Mouse (Mus musculus) lung, postnatal 36 days (tissue): Measurements from ENCODE around the gene Yipf4.
"Not testable (repeated sequence)": the region's sequence is repeated elsewhere in the genome, so short reads cannot be mapped to it uniquely, and the experiment has no call there.

ENCODE experiments used
- DNase-seq: peaks from one replicate; pipeline ENCODE4 v3.0.0; 2022; ENCODE audit warnings: mixed read lengths

The Yipf4 gene

DNA sequence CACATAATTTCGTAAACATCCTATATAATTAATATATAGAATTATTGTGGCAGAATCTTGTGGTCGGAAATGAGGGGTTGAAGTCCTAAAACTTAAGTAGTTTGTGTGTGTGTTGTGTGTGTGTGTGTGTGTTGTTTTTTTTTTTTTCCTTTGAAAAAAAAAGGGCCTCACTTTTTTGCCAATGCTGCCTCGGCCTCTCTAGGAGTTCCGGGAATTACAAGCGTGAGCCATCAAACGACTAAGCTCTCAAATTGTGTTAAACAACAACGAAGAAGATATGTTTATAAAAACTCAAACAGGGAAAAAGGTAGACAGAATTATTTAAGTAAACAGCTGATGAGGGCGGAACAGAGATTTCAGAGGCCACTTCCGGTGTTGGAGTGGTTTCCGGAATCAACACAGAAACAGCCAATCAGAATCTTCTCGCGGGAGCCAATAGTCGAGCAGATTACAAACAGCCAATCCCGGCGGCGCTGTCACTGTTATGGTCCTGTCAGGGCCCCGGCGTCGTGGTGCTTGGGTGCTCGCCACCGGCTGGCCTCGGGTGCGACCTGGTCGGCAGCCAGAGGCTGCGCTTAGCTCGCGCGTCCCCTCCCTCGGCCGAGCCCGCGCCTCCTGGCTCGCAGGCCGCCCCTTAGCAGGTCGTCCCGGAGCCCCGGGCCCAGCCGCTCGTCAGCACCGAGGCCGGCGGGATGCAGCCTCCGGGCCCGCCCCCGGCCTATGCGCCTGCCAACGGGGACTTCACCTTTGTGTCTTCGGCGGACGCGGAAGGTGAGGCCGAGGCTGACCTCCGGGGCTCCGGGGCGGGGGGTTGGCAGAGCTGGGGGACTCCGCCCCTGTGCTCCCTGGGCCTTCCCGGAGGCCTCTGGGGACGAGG is at the start of gene Yipf4:
Gene Yipf4 (plus strand): TSS at position 470 of the 877 bp plus-strand sequence.
- DNase-seq = peak; percentile 99

DNA sequence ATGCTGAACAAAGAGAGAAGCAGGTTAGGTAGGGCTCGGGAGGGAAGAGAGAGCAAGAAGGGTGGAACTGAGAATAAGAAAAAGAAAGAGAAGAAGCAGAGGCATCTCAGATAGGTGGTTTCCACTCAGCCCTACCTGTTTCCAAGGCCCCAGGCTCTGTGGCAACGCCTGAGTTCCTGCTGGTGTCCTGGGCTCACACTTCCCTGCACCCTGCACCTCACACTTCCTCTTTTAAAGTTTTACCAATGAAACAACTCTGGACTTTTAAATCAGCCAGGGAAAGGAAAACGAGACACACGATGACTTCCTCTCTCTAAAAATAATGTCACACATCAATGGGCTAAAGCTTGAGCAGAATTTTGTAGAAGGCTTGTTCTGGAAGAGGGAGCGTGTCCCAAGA is 48.8 kb upstream of the Yipf4 start:
- no peak for DNase-seq

DNA sequence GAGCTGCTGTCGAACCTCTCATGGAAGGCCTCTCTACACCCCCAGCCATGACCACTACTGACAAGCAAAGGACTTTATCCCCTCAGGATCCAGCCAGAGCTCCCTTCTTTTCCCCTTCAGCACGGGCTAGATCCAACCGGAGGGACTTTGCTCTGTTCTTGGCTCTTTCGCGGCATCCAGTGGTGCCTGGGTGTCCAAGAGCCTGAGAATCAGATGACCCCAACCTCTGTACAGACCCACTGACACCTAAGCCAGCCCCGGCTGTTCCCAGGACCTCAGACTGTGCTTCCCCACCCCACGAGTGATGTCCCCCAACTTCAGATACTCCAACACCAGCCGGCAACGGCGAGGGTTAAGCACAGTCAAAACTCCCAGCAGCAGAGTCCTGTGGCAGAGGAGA is 39.5 kb upstream of the Yipf4 start:
- DNase-seq = no peak

DNA sequence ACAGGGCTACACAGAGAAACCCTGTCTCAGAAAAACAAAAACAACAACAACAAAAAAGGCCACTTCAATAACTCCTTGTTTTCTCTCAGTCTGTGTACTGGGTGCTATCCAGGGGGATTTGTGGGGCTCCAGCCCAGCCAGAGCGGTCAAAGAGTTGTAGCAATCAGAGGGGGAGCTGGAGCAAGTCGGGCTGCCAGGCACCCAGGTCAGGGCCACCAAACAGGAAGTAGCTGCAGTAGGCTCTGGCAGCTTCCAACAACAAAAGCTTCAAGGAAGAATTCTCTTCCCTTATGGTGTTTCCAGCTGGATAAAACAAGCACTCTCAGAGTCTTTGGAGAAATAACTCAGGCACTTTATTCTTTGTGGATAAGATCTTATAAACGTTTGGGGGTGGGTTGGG is 35.4 kb upstream of the Yipf4 start:
- DNase-seq = no peak

DNA sequence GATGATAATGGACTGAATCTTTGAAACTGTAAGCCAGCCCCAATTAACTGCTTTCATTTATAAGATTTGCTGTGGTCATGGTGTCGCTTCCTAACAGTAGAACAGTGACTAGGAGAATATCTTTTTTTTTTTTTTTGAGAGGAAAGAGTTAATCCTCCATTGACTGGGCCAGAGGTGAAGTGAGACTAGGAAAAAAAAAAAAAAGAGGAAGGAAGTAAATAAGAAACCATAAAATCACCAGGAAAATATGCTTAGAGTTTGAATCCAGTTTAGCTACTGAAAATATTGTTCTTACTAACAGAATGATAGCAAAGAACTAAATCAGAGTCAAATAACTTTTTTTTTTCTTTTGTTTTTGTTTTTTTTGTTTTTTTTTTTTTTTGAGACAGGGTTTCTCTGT is 34.6 kb upstream of the Yipf4 start:
- no peak for DNase-seq

DNA sequence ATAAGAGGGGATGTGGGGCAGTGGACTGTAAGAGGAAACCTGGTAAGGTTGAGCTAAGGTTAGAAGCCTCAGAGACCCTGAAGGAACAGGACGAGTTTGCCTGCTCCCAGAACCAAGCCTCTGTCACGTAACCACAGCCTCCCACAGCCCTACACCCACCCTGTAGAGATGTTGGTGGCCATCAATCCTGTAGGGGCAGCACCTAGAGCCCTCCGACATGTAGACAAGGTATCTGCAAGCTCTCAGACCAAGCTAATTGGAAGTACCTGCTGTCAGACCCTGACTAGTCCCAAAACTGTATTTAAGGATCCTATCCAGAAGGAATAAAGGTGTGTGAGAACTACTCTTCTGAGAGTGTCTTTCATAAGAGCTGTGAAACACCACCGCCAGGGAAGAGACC is 33.9 kb upstream of the Yipf4 start:
- no peak for DNase-seq

DNA sequence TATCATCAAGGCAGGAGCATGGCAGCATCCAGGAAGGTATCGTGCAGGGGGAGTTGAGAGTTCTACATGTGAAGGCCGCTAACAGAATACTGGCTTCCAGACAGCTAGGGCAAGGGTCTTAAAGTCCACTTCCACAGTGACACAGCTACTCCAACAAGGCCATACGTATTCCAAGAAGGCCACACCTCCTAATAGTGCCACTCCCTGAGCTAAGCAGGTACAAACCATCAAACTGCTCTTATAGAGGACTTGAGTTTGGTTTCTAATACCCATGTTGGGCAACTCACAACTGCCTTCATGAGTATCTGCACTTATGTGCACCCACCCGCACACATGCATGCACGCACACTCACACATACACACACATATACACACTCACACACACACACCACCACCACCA is 32.5 kb upstream of the Yipf4 start:
- no peak for DNase-seq

DNA sequence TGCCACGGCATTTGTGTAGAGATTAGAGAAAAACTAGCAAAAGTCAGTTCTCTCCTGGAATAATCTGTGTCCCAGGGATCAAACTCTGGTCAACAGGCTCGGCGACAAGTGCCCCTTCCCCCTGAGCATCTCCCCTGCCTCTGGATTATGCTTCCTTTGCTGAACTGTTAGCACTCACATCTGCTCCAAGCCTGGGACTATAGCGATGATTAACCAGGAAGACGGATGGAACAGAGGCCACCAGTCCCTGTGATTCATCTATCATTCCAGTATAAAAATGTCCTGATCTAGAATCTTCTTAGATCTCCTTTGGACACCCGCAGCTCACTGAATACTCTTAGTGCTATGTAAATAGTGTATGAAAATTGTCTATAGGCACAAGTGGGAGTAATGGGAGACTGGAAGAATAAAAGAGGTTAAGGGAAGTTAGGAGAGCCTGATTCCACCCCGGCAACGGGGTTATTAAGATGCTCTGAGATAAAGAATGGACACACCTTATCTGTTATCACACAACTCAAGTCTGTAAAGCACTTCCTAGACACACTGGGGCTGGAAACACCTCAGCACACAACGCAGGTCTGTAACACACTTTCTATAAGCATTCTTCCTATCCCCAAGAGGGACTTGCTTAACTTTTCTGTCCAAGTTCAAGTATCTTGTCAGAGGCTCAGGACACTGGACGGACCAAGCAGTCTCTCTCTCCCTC is 31.2 kb upstream of the Yipf4 start:
- DNase-seq = no peak

DNA sequence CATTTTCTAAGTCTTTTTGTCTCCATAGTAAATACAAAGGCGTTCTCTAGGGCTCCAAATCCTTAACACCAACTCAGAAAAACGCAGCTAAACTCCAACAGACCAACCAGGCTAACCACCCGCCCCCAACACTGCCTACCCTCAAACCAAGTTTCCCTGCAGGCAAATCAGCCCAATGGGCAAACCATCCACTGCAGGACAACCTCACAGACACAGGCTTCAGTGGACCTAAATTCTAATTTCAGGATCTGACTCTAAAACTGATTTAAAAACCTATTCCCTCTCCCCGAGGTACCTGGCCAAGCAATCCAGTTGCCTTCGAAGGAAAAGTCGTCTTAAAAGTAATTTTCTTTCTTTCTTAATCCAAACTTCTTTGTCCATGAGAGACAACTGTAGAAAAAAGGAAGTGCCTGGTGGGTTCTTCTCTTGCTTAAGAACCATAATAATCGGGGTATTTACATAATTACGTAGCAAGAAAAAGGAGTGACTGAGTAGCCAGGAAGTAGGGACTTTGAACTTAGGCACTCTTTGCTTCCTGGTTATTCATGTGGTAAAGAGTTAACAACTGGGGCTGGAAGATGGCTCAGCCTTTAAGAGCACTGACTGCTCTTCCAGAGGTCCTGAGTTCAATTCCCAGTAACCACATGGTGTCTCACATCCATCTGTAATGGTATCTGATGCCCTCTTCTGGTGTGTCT is 30.4 kb upstream of the Yipf4 start, which contains the start of gene Nlrc4:
Gene Nlrc4 (minus strand): TSS at position 432 of the 698 bp plus-strand sequence.
- peak; percentile 28 for DNase-seq

DNA sequence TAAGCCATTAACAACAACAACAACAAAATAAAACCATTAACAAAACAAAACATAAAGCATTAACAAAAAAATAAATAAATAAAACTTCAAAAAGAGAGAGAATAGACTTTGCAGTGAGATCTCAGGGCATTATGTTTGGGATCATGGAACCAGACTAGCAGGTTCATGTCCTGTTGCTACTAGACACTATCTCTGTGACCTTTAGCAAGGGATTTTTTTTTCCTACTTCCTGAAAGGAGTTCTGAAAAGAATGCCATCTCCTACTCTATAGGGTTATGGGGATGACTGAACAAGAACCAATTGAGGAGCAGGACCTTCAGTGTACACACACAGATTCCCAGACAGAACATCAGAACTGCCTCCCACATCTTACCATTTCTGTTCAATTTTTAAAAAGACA is 25.8 kb upstream of the Yipf4 start:
- DNase-seq = no peak

DNA sequence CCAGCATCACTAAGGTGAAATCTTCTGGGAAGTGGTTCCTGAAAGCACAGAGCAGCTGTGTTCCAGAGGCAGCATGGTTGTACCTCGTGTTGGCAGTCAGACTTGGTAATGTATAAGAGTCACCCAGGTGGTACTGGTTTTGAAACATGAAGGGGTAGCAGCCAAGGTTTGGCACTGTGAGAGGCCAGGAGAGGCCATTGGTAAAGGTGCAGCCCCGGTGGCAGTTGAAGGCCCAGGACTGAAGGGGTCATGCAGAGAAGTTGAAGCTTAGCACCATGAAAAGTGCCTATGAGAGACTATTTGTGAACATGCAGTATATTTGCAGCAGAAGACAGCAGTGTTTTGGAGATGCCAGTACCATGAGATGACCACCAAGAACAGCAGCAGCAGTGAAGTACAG is 21.3 kb upstream of the Yipf4 start:
- DNase-seq = not testable (repeated sequence)

DNA sequence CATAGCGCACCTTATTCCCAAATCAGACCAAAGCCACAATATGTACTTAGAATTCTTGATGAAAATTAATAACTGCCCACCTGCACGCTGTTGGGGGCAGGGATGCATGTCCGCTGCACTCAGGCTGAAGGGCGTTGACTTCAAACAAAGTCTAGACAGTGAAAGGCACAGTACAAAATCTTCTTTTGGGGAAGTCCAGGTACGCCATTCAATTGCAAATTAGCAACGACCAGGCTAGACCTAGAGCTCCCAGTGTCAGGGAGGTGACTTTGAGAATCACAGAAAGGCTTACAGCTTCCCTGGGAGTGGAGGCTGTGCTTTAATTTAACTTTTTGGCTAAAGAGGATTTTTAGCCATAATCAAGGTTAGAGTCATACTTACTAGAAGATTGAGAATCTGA is 19.2 kb upstream of the Yipf4 start:
- not testable (repeated sequence) for DNase-seq

DNA sequence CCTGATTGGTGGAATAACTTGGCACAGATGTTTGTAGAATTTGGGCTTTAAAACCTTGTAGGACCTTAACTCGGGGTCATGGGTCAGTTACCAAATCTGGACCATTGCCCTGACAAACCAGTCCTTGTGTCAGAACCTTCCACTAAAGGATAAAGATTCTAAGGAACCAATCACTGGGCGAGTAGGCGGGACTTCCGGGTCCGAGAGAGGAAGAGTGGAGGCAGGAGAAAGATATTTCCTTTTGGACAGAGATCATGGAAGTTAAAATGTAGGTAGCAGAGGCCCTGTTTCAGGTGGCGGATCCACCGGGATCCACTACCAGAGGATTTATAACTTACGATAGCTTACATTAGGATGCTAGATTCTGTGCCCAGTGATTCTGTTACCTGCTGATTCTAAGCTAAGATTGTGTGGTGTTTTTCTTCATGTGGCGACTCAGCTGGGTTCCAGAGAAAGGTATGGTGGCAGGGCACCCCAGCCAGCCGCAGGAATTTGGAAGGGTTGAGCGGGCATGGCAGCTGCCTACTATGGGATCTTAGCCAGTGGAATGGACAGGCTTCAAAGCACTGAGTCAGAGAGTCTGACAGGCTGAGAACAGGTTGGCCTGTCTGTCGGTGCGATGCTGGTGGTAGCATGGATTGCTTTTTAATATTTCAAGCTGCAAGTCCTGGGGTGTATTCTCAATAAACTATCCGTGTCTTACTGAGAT is 8.8 kb upstream of the Yipf4 start:
- DNase-seq = no peak

DNA sequence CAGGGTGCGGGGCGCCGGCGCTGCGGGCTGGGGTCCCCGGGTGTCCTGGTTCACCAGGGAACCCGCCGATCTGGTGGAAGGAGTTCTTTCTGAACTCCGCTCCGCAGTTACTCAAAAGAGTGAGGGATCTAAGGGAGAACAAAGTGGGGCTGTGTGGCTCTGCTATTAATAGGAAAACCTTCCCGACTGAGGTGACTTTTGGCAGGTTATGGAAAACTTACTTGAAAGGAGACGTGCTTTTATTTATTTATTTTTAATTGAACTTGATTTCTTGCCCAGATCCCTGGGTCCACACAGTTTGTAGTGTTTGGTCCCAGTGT is 568 bp downstream of the Yipf4 start:
- DNase-seq = no peak

DNA sequence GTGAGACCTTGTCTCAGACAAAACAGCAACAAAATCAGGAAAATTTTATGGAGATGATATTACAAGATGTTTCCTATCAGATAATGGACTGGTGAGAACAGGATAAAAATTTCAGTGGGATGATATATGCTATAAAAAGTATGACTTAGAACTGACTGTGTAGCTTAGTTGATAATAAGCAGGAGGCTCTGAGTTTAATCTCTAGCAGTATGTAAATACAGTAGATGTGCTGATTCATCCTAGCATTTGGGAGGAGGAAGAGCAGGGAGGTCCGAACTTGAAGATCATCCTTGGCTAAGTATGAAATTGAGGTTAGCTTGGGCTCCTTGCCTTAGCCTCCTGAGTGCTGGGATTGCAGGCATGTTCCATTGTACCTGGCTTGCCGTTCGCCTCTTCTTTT is 2.3 kb downstream of the Yipf4 start:
- no peak for DNase-seq

DNA sequence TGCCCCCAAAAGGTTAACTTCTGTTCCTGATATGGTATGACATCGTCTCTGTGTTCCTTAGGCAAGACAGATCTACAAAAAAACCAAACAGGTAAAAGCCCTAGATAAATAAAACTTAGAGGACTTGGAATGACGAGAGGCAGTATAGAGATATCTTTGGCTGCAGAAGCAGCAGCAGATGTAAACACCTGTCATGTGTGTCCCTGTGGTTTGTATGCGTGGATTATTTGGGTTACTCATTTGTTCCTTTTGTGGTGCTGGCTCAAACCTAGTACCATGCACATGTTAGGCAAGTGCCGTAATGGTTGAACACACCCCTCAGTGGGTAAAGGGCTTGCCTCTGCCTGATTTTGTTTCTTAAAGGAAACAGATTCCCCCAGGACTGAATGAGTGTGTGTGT is 10.9 kb downstream of the Yipf4 start:
- DNase-seq = no peak

DNA sequence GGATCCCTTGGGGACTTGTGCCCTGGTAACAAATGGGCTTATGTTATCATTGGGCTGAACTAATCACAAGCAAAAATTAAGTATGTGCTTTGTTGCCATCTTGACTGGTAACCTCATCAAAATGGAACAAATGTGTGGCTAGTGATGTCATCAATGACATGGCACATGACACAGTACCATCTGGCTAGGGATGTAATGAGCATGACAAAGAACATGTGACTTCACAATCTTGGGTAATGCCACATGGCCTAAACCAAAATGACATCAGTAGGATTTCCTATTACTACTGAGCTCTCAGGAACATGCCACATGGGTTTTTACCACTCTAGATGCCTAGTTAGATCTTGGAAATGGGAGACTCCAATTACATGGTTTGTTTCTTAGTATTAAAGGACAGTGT is 11.8 kb downstream of the Yipf4 start:
- DNase-seq = no peak

DNA sequence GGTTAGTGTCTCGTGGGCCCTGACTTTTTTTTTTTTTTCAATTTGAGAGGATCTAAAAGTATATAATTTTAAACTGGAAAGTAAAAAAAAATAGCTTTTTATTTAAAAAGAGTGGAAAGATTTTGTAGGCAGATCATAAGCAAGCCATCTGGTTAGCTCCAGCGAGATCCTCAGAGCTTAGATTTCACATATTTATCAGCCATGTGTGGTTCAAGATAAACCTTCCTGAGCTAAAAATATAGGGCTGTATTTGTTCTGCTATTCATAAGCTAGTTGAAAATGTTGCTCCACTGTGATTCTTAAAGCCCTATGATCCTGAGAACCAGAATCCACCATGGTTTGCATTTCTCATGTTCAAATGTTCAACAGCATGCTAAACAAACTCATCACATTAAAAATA is 18.6 kb downstream of the Yipf4 start:
- no peak for DNase-seq

DNA sequence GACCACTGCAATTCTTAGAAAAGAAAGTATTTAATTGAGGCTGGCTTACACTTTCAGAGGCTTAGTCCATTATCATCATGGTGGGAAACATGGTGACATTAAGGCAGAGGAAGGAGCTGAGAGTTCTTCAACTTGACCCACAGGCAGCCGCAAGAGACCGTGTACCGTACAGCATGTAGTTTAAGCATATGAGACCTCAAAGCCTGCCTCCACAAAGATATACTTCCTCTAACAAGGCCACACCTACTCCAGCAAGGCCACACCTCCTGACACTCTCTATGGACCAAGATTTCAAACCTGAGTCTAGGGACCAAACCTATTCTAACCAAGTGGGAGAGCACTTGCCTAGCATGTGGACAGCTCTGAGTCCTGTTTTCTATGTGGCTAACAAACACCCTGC is 19.3 kb downstream of the Yipf4 start:
- DNase-seq = peak; percentile 8

DNA sequence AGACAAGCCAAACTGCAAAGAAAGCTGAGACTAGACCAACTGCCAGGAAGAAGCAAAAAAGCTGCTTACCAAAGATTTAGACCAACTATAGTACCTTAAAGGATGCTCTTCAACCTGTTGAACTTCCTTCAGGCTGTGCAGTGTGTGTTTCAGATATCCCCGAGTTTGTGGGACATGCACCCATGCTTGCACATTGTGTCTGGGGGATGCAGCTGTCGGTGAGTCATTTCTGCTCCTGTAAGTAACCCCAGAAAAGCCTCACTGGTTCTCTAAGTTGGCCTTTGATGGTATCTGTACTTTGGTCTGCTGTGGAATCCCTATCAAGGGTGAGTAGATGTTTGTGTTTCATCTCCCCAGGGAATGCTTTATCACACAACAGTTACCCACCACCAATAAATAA is 23.0 kb downstream of the Yipf4 start:
- no peak for DNase-seq

DNA sequence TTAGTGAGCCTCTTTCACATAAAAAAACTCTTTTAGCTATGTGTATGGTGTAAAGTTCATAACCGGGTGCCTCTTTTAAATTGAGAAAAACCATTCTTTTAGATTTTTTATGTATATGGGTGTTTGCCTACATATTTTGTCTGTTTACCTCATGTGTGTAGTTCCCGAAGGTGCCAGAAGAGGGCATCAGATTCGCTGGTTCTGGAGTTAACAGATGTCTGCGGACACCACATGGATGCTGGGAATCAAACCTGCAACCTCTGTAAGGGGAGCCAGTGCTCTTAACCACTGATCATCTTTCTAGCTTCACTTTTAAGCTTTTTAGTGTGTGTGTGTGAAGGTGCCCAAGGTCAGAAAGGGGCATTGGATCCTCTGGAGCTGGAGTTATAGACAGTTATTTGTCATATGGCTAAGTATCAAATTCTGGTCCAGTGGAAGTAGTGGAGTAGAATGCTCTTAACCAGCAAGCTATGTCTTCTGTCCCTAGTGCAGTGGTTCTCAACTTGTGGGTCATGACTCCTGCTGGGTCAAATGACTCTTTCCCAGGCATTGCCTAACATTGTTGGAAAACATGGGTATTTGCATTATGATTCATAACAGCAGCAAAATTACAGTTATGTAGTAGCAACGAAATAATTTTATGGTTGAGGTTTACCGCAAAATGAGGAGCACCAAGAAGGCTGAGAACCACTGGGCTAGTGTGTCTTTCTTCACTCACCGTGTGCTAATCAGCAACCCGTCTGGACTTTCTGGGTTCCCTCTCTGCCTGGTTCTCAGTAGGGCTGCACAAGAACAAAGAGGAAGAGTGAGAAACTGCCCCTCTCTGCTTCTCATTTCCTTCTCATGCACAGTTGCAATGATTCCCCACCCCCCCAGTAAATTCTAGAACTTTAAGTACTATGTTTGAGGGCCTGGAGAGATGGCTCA is 33.8 kb downstream of the Yipf4 start:
- peak; percentile 44 for DNase-seq

DNA sequence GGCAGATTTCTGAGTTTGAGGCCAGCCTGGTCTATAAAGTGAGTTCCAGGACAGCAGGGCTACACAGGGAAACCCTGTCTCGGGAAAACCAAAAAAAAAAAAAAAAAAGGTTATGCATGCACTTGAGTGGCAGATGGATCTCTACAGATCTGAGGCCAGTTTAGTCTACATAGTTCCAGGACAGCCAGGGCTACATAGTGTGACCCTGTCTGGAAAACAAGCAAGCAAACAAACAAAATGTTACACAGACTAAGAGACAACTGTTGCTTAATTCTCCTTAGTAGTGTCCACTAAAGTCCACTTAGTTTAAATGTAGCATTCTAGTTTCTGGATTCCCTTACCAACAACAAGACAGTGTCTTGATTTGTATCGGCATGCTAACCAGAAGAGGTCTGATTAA is 36.8 kb downstream of the Yipf4 start:
- DNase-seq = no peak
